Mouse (Mus musculus) testis, adult 2 months (tissue): ENCODE results near the gene Fut8. TPM values are rescaled to one million over a fixed set of nuclear protein-coding genes. Genes with fewer than 3 reads are reported as not detected.

Source experiments
- H3K27ac ChIP-seq: fragments of 200-500 bp; 2 replicates; pipeline ENCODE4 v1.5.1; 2012; ENCODE audit warnings: low read depth, low read length; ENCODE audit not compliant: control insufficient read depth, insufficient read depth
- H3K27me3 ChIP-seq: fragments of 200-500 bp; 2 replicates; pipeline ENCODE4 v1.6.1; 2012; ENCODE audit warnings: mild to moderate bottlenecking, low read length, moderate library complexity; ENCODE audit not compliant: control insufficient read depth, insufficient read depth
- H3K36me3 ChIP-seq: fragments of 200-500 bp; 2 replicates; pipeline ENCODE4 v1.6.1; 2012; ENCODE audit warnings: mild to moderate bottlenecking, low read length; ENCODE audit not compliant: control insufficient read depth, insufficient read depth
- H3K4me1 ChIP-seq: fragments of 200-500 bp; 2 replicates; pipeline ENCODE4 v1.6.1; 2012; ENCODE audit warnings: low read length; ENCODE audit not compliant: control insufficient read depth, insufficient read depth
- H3K4me3 ChIP-seq: fragments of 200-500 bp; 2 replicates; pipeline ENCODE4 v1.5.1; 2012; ENCODE audit warnings: low read depth, mild to moderate bottlenecking, low read length, moderate library complexity, mixed read lengths; ENCODE audit not compliant: control insufficient read depth
- CTCF ChIP-seq: fragments of 200-500 bp; IDR thresholded peaks from 2 replicates; pipeline ENCODE4 v1.5.1; 2012; ENCODE audit warnings: low read depth, mild to moderate bottlenecking, inconsistent platforms, low read length, moderate library complexity; ENCODE audit not compliant: control insufficient read depth, insufficient read depth, insufficient replicate concordance
- POLR2A ChIP-seq: fragments of 200-500 bp; IDR thresholded peaks from 2 replicates; pipeline ENCODE4 v1.6.1; 2012; ENCODE audit warnings: low read depth, mild to moderate bottlenecking, inconsistent platforms, low read length, moderate library complexity; ENCODE audit not compliant: control insufficient read depth
- polyA plus RNA-seq: library from polyadenylated mRNA; depleted of rRNA; stranded (reverse); fragments of >200 nt; gene quantifications from 2 replicates; pipeline ENCODE4 v1.2.3, GENCODE M21; 2012

Fut8 gene
- polyA plus RNA-seq, 1 experiment = 16.2 TPM

GRCm38 (mm10) chr12:77429381-77429780, 191.5 kb downstream of the Fut8 start:
- no peak for TF ChIP-seq POLR2A
- no peak for TF ChIP-seq CTCF
- Histone ChIP-seq H3K27ac (no peak overlapping the region), H3K4me1 (no peaks in the 10 kb centered on the region), H3K36me3 (no peaks in the 10 kb centered on the region), H3K4me3 (no peak overlapping the region), H3K27me3 (no peaks in the 10 kb centered on the region)

- no peak for TF ChIP-seq POLR2A
- TF ChIP-seq CTCF = no peak
- H3K4me3 ChIP-seq = no peak overlapping the region
- no peaks in the 10 kb centered on the region for H3K27me3 ChIP-seq
- no peaks in the 10 kb centered on the region for H3K4me1 ChIP-seq
- no peak overlapping the region for H3K27ac ChIP-seq
- no peaks in the 10 kb centered on the region for H3K36me3 ChIP-seq
Observed at GRCm38 (mm10) chr12:77436733-77437132, 198.8 kb downstream of the Fut8 start.

GRCm38 (mm10) chr12:77450816-77451215, 212.9 kb downstream of the Fut8 start:
- Histone ChIP-seq H3K4me3 (no peak overlapping the region), H3K4me1 (no peaks in the 10 kb centered on the region), H3K27ac (no peak overlapping the region), H3K36me3 (no peaks in the 10 kb centered on the region), H3K27me3 (no peaks in the 10 kb centered on the region)
- TF ChIP-seq CTCF = no peak
- no peak for TF ChIP-seq POLR2A

- Histone ChIP-seq H3K4me1 (no peaks in the 10 kb centered on the region), H3K27ac (no peak overlapping the region), H3K27me3 (no peaks in the 10 kb centered on the region), H3K36me3 (no peaks in the 10 kb centered on the region), H3K4me3 (no peak overlapping the region)
- TF ChIP-seq CTCF (no peak), POLR2A (no peak)
Observed at GRCm38 (mm10) chr12:77466178-77466577, 228.3 kb downstream of the Fut8 start.

GRCm38 (mm10) chr12:77479931-77480330, 242.0 kb downstream of the Fut8 start:
- no peak for TF ChIP-seq POLR2A
- TF ChIP-seq CTCF = no peak
- H3K27ac ChIP-seq = no peak overlapping the region
- H3K4me1 ChIP-seq = no peaks in the 10 kb centered on the region
- no peaks in the 10 kb centered on the region for H3K27me3 ChIP-seq
- H3K4me3 ChIP-seq = no peak overlapping the region
- no peaks in the 10 kb centered on the region for H3K36me3 ChIP-seq

GRCm38 (mm10) chr12:77481153-77481552, 243.2 kb downstream of the Fut8 start:
- no peaks in the 10 kb centered on the region for H3K4me1 ChIP-seq
- no peaks in the 10 kb centered on the region for H3K36me3 ChIP-seq
- H3K27ac ChIP-seq = no peak overlapping the region
- TF ChIP-seq POLR2A (no peak), CTCF (no peak)
- H3K4me3 ChIP-seq = no peak overlapping the region
- H3K27me3 ChIP-seq = no peaks in the 10 kb centered on the region

- no peaks in the 10 kb centered on the region for H3K4me1 ChIP-seq
- TF ChIP-seq CTCF = no peak
- TF ChIP-seq POLR2A = no peak
- no peak overlapping the region for H3K4me3 ChIP-seq
- no peak overlapping the region for H3K27ac ChIP-seq
- H3K36me3 ChIP-seq = no peaks in the 10 kb centered on the region
- H3K27me3 ChIP-seq = no peaks in the 10 kb centered on the region
Observed at GRCm38 (mm10) chr12:77481799-77482198, 243.9 kb downstream of the Fut8 start.

- no peaks in the 10 kb centered on the region for H3K36me3 ChIP-seq
- no peak overlapping the region for H3K27ac ChIP-seq
- H3K27me3 ChIP-seq = no peaks in the 10 kb centered on the region
- no peak for TF ChIP-seq CTCF
- no peak for TF ChIP-seq POLR2A
- no peaks in the 10 kb centered on the region for H3K4me1 ChIP-seq
- H3K4me3 ChIP-seq = no peak overlapping the region
Observed at GRCm38 (mm10) chr12:77483180-77483855, 245.4 kb downstream of the Fut8 start.

GRCm38 (mm10) chr12:77484761-77485160, 246.8 kb downstream of the Fut8 start:
- H3K36me3 ChIP-seq = no peaks in the 10 kb centered on the region
- TF ChIP-seq POLR2A = no peak
- no peak for TF ChIP-seq CTCF
- H3K4me3 ChIP-seq = no peak overlapping the region
- H3K4me1 ChIP-seq = no peaks in the 10 kb centered on the region
- H3K27ac ChIP-seq = no peak overlapping the region
- H3K27me3 ChIP-seq = no peaks in the 10 kb centered on the region
